Mouse (Mus musculus): ENCODE measurements around the gene Pex14. TPM values are rescaled to one million over a fixed set of nuclear protein-coding genes. Genes with fewer than 3 reads are reported as not detected.

Gene Pex14
- polyA plus RNA-seq, 1 experiment from 2014 or later, result 46.8 TPM

DNA sequence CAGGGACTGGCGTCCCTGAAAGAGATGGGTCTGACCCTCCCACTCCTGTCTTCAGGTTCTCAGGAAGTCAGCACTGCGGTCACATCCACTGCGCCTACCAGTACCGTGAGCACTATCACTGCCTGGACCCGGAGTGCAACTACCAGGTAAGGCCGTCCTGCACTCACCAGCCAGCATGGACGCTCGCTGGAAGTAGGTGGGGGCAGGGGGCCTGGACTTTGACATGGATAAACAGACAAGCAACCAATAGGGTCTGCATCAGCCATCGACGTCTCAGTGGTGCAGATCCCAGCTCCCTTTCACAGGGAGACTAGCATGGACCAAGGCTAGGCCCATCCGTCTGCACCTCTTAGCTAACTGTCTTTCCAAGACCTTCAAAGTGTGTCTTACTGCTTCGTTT, 163.6 kb downstream of the Pex14 start:
- Histone ChIP-seq H3K9ac (ENCODE audit: low read depth, low read length) (no peak overlapping the region), H3K4me2 (no peak overlapping the region), H3K36me3 (ENCODE audit: control insufficient read depth, insufficient read depth, low read length) (no peaks in the 10 kb centered on the region), H3K27me3 (replicated peaks; ENCODE audit: control insufficient read depth, insufficient read depth, low read length) (no peaks in the 10 kb centered on the region; the same call in 1 of the 2 replicates), H3K9me3 (ENCODE audit: control insufficient read depth, low read length) (no peaks in the 10 kb centered on the region), H3K27ac (ENCODE audit: low read depth, low read length) (no peak overlapping the region), H3K4me3 (ENCODE audit: low read depth, low read length) (no peak overlapping the region), H3K4me1 (replicated peaks; ENCODE audit: control insufficient read depth, insufficient read depth, low read length) (peaks cover 26% of the 10 kb centered on the region)
- no peak for DNase-seq (ENCODE audit: low spot score)
- 75% methylated on average over 12 of the region's 12 CpGs for WGBS
- ATAC-seq (replicated peaks; ENCODE audit: low FRiP score), result 0 out of 2 replicates have a peak, but pooled peaks have one; percentile 18

DNA sequence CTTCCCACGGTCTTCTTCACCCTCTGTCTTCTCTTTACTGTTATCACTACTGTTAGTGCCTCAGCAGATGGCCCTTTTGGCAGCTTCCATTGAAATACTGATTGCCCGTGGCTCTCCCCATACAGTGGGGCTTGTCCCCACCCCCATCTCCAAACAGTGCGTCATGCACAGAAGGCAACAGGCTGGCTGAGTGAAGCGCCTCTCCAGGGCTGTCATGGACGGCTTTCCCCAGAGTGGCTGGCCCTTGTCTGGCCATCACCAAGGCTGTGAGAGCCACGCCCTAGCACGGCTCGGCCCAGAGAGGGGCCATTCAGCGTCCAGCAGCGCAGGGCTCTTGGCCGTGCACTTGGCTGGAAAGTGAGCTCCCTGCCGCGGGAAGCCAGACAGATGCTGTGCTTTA, 164.5 kb downstream of the Pex14 start:
- 33% methylated on average over 13 of the region's 13 CpGs for WGBS
- ATAC-seq (replicated peaks; ENCODE audit: low FRiP score) (peak; percentile 17; the same call in 1 of the 2 replicates), DNase-seq (ENCODE audit: low spot score) (no peak)
- Histone ChIP-seq H3K9ac (ENCODE audit: low read depth, low read length) (no peak overlapping the region), H3K27ac (ENCODE audit: low read depth, low read length) (peak overlapping the region; percentile 25; the same call in 1 of the 2 replicates), H3K9me3 (ENCODE audit: control insufficient read depth, low read length) (no peaks in the 10 kb centered on the region), H3K27me3 (replicated peaks; ENCODE audit: control insufficient read depth, insufficient read depth, low read length) (peaks cover under 1% of the 10 kb centered on the region), H3K36me3 (ENCODE audit: control insufficient read depth, insufficient read depth, low read length) (no peaks in the 10 kb centered on the region), H3K4me3 (ENCODE audit: low read depth, low read length) (no peak overlapping the region), H3K4me2 (0 out of 2 replicates have a peak overlapping the region, but pooled peaks have one; percentile 12), H3K4me1 (replicated peaks; ENCODE audit: control insufficient read depth, insufficient read depth, low read length) (peaks cover 25% of the 10 kb centered on the region)

GRCm38 (mm10) chr4:148933109-148933508, 166.6 kb downstream of the Pex14 start:
- Histone ChIP-seq H3K4me2 (no peak overlapping the region), H3K4me3 (ENCODE audit: low read depth, low read length) (no peak overlapping the region), H3K9me3 (ENCODE audit: control insufficient read depth, low read length) (no peaks in the 10 kb centered on the region), H3K9ac (ENCODE audit: low read depth, low read length) (no peak overlapping the region), H3K36me3 (ENCODE audit: control insufficient read depth, insufficient read depth, low read length) (no peaks in the 10 kb centered on the region), H3K4me1 (replicated peaks; ENCODE audit: control insufficient read depth, insufficient read depth, low read length) (peaks cover 21% of the 10 kb centered on the region), H3K27ac (ENCODE audit: low read depth, low read length) (no peak overlapping the region), H3K27me3 (replicated peaks; ENCODE audit: control insufficient read depth, insufficient read depth, low read length) (peaks cover 2% of the 10 kb centered on the region)
- no peak for ATAC-seq (replicated peaks; ENCODE audit: low FRiP score)
- no peak for DNase-seq (ENCODE audit: low spot score)
- WGBS, result 77% methylated on average over 13 of the region's 13 CpGs

DNA sequence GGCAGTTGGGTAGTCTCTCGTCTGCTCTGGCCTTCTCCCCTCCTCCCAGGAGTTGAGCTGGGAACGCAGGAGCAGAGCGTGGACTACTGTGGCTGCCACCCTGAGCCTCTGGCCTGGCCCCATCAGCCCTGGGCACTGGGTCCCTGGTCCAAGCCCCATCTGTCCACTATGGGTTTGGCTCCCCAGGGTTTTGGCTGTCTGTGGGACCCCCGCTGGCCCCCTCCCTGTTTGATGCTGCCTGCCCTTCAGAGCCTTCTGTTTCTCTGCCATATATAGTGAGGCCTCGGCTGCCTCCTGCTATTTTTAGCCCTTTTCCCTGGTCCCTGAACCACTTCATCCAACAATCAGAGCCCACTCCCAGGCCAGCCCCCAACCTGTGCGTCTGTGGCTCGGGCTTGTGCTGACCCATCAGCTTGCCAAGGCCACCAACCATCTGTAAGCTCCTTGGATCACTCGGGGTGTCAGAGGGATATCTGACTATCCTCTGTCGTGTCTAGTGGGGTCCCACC, 168.9 kb downstream of the Pex14 start:
- H3K4me1 ChIP-seq (replicated peaks; ENCODE audit: control insufficient read depth, insufficient read depth, low read length), result peaks cover 29% of the 10 kb centered on the region
- H3K9ac ChIP-seq (ENCODE audit: low read depth, low read length), result no peak overlapping the region; the same call in 1 of the 2 replicates
- H3K27ac ChIP-seq (ENCODE audit: low read depth, low read length), result no peak overlapping the region

GRCm38 (mm10) chr4:148928876-148929275, 170.8 kb downstream of the Pex14 start:
- no peak overlapping the region for H3K9ac ChIP-seq (ENCODE audit: low read depth, low read length)
- no peak for DNase-seq (ENCODE audit: low spot score)
- ATAC-seq (replicated peaks; ENCODE audit: low FRiP score), result no peak
- no peaks in the 10 kb centered on the region for H3K9me3 ChIP-seq (ENCODE audit: control insufficient read depth, low read length)
- no peaks in the 10 kb centered on the region for H3K36me3 ChIP-seq (ENCODE audit: control insufficient read depth, insufficient read depth, low read length)
- H3K4me2 ChIP-seq, result no peak overlapping the region
- H3K27ac ChIP-seq (ENCODE audit: low read depth, low read length), result no peak overlapping the region
- peaks cover 29% of the 10 kb centered on the region for H3K4me1 ChIP-seq (replicated peaks; ENCODE audit: control insufficient read depth, insufficient read depth, low read length)
- WGBS, result 86% methylated on average over 16 of the region's 16 CpGs
- H3K4me3 ChIP-seq (ENCODE audit: low read depth, low read length), result no peak overlapping the region
- peaks cover 23% of the 10 kb centered on the region for H3K27me3 ChIP-seq (replicated peaks; ENCODE audit: control insufficient read depth, insufficient read depth, low read length)

More for the DNA sequence above, 168.9 kb downstream of the Pex14 start:
- no peak overlapping the region for H3K4me3 ChIP-seq (ENCODE audit: low read depth, low read length)
- no peaks in the 10 kb centered on the region for H3K36me3 ChIP-seq (ENCODE audit: control insufficient read depth, insufficient read depth, low read length)
- no peak overlapping the region for H3K4me2 ChIP-seq
- H3K9me3 ChIP-seq (ENCODE audit: control insufficient read depth, low read length), result no peaks in the 10 kb centered on the region
- whole genome bisulfite sequencing, result 65% methylated on average over 9 of the region's 9 CpGs
- ATAC-seq (replicated peaks; ENCODE audit: low FRiP score), result no peak
- H3K27me3 ChIP-seq (replicated peaks; ENCODE audit: control insufficient read depth, insufficient read depth, low read length), result peaks cover 13% of the 10 kb centered on the region
- no peak for DNase-seq (ENCODE audit: low spot score)

DNA sequence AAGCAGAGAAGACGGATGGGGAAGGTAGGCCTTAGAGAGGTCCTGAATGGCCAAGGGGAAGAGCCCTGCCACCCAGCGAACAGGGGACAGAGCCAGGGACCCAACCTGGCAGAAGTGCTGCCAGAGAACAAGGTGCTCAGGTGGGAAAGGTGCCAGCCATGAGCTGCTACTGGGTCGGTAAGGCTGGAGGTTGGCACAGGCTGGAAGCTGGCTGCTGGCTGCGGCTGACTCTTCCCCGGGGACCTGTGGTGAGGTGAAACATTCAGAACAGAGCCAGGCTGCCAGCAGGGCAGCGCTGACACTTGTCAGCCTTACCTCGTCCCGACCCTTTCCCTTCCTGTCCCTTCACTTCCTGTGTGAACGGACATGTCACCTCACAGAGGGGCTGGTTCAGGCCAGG, 171.4 kb downstream of the Pex14 start:
- Histone ChIP-seq H3K4me3 (ENCODE audit: low read depth, low read length) (no peak overlapping the region), H3K9ac (ENCODE audit: low read depth, low read length) (no peak overlapping the region), H3K27ac (ENCODE audit: low read depth, low read length) (no peak overlapping the region), H3K4me1 (replicated peaks; ENCODE audit: control insufficient read depth, insufficient read depth, low read length) (peaks cover 31% of the 10 kb centered on the region), H3K4me2 (no peak overlapping the region), H3K9me3 (ENCODE audit: control insufficient read depth, low read length) (no peaks in the 10 kb centered on the region), H3K36me3 (ENCODE audit: control insufficient read depth, insufficient read depth, low read length) (no peaks in the 10 kb centered on the region), H3K27me3 (replicated peaks; ENCODE audit: control insufficient read depth, insufficient read depth, low read length) (peaks cover 25% of the 10 kb centered on the region)
- DNase-seq (ENCODE audit: low spot score), result no peak
- ATAC-seq (replicated peaks; ENCODE audit: low FRiP score), result no peak
- WGBS, result 44% methylated on average over 9 of the region's 9 CpGs

- Histone ChIP-seq H3K4me3 (ENCODE audit: low read depth, low read length) (no peak overlapping the region), H3K9ac (ENCODE audit: low read depth, low read length) (no peak overlapping the region), H3K4me2 (no peak overlapping the region), H3K9me3 (ENCODE audit: control insufficient read depth, low read length) (no peaks in the 10 kb centered on the region), H3K27ac (ENCODE audit: low read depth, low read length) (peak overlapping the region; percentile 62; the same call in 1 of the 2 replicates), H3K4me1 (replicated peaks; ENCODE audit: control insufficient read depth, insufficient read depth, low read length) (peaks cover 31% of the 10 kb centered on the region), H3K36me3 (ENCODE audit: control insufficient read depth, insufficient read depth, low read length) (no peaks in the 10 kb centered on the region), H3K27me3 (replicated peaks; ENCODE audit: control insufficient read depth, insufficient read depth, low read length) (peaks cover 35% of the 10 kb centered on the region)
- 46% methylated on average over 8 of the region's 8 CpGs for WGBS
- DNase-seq (ENCODE audit: low spot score), result no peak
- no peak for ATAC-seq (replicated peaks; ENCODE audit: low FRiP score)
These were observed 173.2 kb downstream of the Pex14 start for GRCm38 (mm10) chr4:148926459-148926858.

DNA sequence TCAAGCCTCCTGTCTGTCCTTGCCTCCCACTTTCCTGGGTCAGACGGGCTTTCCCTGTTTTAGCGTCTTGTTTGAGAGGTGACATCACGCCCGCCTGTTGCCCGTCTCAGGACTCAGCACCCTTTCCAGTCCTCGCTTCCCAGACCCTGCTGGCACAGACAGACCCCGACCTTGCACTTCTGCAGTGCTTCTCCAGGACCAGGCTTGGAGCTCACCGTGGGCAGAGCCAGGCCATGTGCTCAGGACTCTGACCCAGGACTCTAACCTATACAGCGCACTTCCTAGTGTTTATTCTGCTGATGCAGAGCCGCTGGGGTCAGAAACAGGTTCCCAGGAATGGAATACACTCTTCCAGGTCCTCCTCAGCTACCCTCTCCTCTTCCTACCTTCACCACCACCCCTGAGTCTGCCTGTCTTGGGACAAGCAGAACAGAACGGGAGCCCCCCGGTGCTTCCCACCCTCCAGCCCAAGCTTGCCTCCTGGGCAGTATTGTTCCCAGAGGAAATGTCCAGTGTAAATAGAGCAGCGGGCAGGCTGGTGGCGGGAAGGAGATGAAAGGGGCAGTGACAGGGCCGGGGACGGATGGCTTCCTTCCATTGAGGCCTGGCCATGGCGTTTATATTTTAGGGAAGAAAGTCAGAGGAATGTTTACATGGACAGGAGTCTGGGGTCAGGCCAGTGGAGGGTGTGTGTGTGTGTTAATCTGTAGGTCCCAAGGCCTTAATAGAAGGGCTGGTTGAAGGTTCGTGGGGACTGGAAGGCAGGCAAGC, 173.9 kb downstream of the Pex14 start:
- H3K4me1 ChIP-seq (replicated peaks; ENCODE audit: control insufficient read depth, insufficient read depth, low read length), result peaks cover 29% of the 10 kb centered on the region
- DNase-seq (ENCODE audit: low spot score), result no peak
- ATAC-seq (replicated peaks; ENCODE audit: low FRiP score), result peak; percentile 35; the same call in 1 of the 2 replicates
- no peak overlapping the region for H3K4me2 ChIP-seq
- H3K27me3 ChIP-seq (replicated peaks; ENCODE audit: control insufficient read depth, insufficient read depth, low read length), result peaks cover 42% of the 10 kb centered on the region
- H3K4me3 ChIP-seq (ENCODE audit: low read depth, low read length), result no peak overlapping the region
- no peaks in the 10 kb centered on the region for H3K9me3 ChIP-seq (ENCODE audit: control insufficient read depth, low read length)
- H3K9ac ChIP-seq (ENCODE audit: low read depth, low read length), result no peak overlapping the region
- peak overlapping the region; percentile 62; the same call in 1 of the 2 replicates for H3K27ac ChIP-seq (ENCODE audit: low read depth, low read length)
- 34% methylated on average over 18 of the region's 18 CpGs for WGBS
- H3K36me3 ChIP-seq (ENCODE audit: control insufficient read depth, insufficient read depth, low read length), result no peaks in the 10 kb centered on the region

DNA sequence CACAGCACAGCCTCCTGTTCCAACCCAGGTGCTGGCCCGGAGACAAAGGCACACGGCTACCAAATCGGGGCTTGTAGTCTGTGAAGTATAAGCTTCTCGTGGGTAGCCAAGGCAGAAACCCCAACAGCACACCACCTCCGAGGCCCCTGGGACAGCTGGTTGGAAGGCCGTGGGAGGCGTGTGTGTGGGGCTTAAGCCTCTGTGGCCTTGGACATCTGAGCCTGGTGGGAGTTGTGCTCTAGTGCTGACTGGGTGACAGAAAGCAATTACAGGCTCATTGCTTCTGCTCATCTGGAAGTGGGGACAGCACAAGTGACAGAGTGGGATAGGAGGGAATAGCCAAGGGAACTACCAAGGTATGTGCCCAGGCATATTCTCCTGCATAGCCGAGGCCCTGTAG, 175.7 kb downstream of the Pex14 start:
- DNase-seq (ENCODE audit: low spot score) (no peak), ATAC-seq (replicated peaks; ENCODE audit: low FRiP score) (no peak)
- Histone ChIP-seq H3K9me3 (ENCODE audit: control insufficient read depth, low read length) (no peaks in the 10 kb centered on the region), H3K4me3 (ENCODE audit: low read depth, low read length) (no peak overlapping the region), H3K4me2 (no peak overlapping the region), H3K27ac (ENCODE audit: low read depth, low read length) (no peak overlapping the region), H3K27me3 (replicated peaks; ENCODE audit: control insufficient read depth, insufficient read depth, low read length) (peaks cover 52% of the 10 kb centered on the region), H3K36me3 (ENCODE audit: control insufficient read depth, insufficient read depth, low read length) (no peaks in the 10 kb centered on the region), H3K4me1 (replicated peaks; ENCODE audit: control insufficient read depth, insufficient read depth, low read length) (peaks cover 22% of the 10 kb centered on the region), H3K9ac (ENCODE audit: low read depth, low read length) (no peak overlapping the region)
- WGBS, result 67% methylated on average over 8 of the region's 8 CpGs
